Mouse (Mus musculus) v-Abl transformed pro-B cells (cell line): ENCODE results near the gene Nfic.

Experiments used
- in situ Hi-C, 2 experiments: fragments of 400-800 bp; cut with MboI; formaldehyde crosslinking; loops; one replicate each; pipeline ENCODE4 v1.15.1; 2025; ENCODE audit not compliant: unreplicated experiment in 2 of 2

The Nfic gene

GRCm38 (mm10) chr10:81377793-81378552, 77.5 kb downstream of the Nfic start, which contains the start of gene Fzr1:
TSS of gene Fzr1 (minus strand) at chr10:81378516.
- in situ Hi-C loops = loop anchor here in 1 of 2 experiments (25.0 kb wide), 1 partner anchor 1259 kb away; the partner anchor contains the start of gene Tdg

GRCm38 (mm10) chr10:81377362-81377664, 78.1 kb downstream of the Nfic start:
- in situ Hi-C loops = loop anchor here in 1 of 2 experiments (25.0 kb wide), 1 partner anchor 1260 kb away; the partner anchor contains the start of gene Tdg

- in situ Hi-C loops = loop anchor here in 1 of 2 experiments (25.0 kb wide), 1 partner anchor 1261 kb away; the partner anchor contains the start of gene Tdg
Measured at GRCm38 (mm10) chr10:81376561-81377361, 78.7 kb downstream of the Nfic start.

- in situ Hi-C loops = loop anchor here in 1 of 2 experiments (25.0 kb wide), 1 partner anchor 1262 kb away; the partner anchor contains the start of gene Tdg
Measured at GRCm38 (mm10) chr10:81375322-81375721, 80.1 kb downstream of the Nfic start.

GRCm38 (mm10) chr10:81367207-81367495, 88.3 kb downstream of the Nfic start:
- in situ Hi-C loops = no loop called here

- in situ Hi-C loops = no loop called here
Measured at GRCm38 (mm10) chr10:81366477-81367206, 88.8 kb downstream of the Nfic start.

- in situ Hi-C loops = no loop called here
Measured at GRCm38 (mm10) chr10:81365672-81366476, 89.6 kb downstream of the Nfic start, which contains the start of gene 4930404N11Rik. TSS of gene 4930404N11Rik (minus strand) at chr10:81365816.

- in situ Hi-C loops = no loop called here
Measured at GRCm38 (mm10) chr10:81365073-81365472, 90.4 kb downstream of the Nfic start.

GRCm38 (mm10) chr10:81364666-81365065, 90.8 kb downstream of the Nfic start:
- in situ Hi-C loops = no loop called here

- in situ Hi-C loops = no loop called here
Measured at GRCm38 (mm10) chr10:81363436-81364346, 91.7 kb downstream of the Nfic start.

- in situ Hi-C loops = no loop called here
Measured at GRCm38 (mm10) chr10:81362336-81362949, 93.0 kb downstream of the Nfic start.

- in situ Hi-C loops = no loop called here
Measured at GRCm38 (mm10) chr10:81360721-81361120, 94.7 kb downstream of the Nfic start.

- in situ Hi-C loops = no loop called here
Measured at GRCm38 (mm10) chr10:81358841-81359240, 96.6 kb downstream of the Nfic start.

GRCm38 (mm10) chr10:81358209-81358608, 97.2 kb downstream of the Nfic start:
- in situ Hi-C loops = no loop called here

- in situ Hi-C loops = no loop called here
Measured at GRCm38 (mm10) chr10:81356991-81357844, 98.2 kb downstream of the Nfic start, which contains the start of gene Mfsd12. TSS of gene Mfsd12 (plus strand) at chr10:81357491.

- in situ Hi-C loops = no loop called here
Measured at GRCm38 (mm10) chr10:81356352-81356990, 99.0 kb downstream of the Nfic start.

GRCm38 (mm10) chr10:81355533-81355932, 99.9 kb downstream of the Nfic start:
- in situ Hi-C loops = no loop called here
